Mouse (Mus musculus) heart, postnatal 0 days (tissue): ENCODE measurements around the gene Slc44a5.

Experiments
- CTCF ChIP-seq: IDR thresholded peaks from 2 replicates; pipeline ENCODE4 v1.5.1; 2016; ENCODE audit warnings: antibody characterized with exemption, control low read depth, low read depth
- EP300 ChIP-seq: IDR thresholded peaks from 2 replicates; pipeline ENCODE4 v1.6.1; 2016; ENCODE audit warnings: antibody characterized with exemption, low read depth

- TF ChIP-seq CTCF: no peak
- no peak for TF ChIP-seq EP300
Measured at GRCm38 (mm10) chr3:153957916-153958315, 15.3 kb upstream of the Slc44a5 start.
